Mouse (Mus musculus): ENCODE data around the gene Trip11. TPM values are rescaled to one million over a fixed set of nuclear protein-coding genes. Genes with fewer than 3 reads are reported as not detected.
"Not testable (repeated sequence)": the region's sequence is repeated elsewhere in the genome, so short reads cannot be mapped to it uniquely, and the experiment has no call there.

Gene Trip11
- 20.5 and 20.8 TPM in 2 replicates for polyA plus RNA-seq (2016; fragmentation: Nextera tagmentation; extraction: Ambion mirVana)

- Histone ChIP-seq H3K4me3 (peak within 1 kb of the TSS; percentile 78), H3K9me3 (no peaks in the 10 kb centered on the region), H3K27ac (peak within 1 kb of the TSS; percentile 94), H3K36me3 (peaks cover 13% of the 10 kb centered on the region), H3K4me1 (peaks cover 13% of the 10 kb centered on the region), H3K27me3 (ENCODE audit: insufficient read depth, poor library complexity, severe bottlenecking) (no peaks in the 10 kb centered on the region)
- WGBS = under 1% methylated on average over 69 of the region's 69 CpGs
- DNase-seq (ENCODE audit: low spot score) = peak; percentile 95
Measured at GRCm38 (mm10) chr12:101912626-101913490, at the start of gene Trip11. TSS of gene Trip11 (minus strand) at chr12:101913267.

- not testable (repeated sequence) for DNase-seq (ENCODE audit: low spot score); H3K27me3 ChIP-seq (ENCODE audit: insufficient read depth, poor library complexity, severe bottlenecking); H3K9me3 ChIP-seq; H3K4me1 ChIP-seq; H3K4me3 ChIP-seq; H3K36me3 ChIP-seq
- 87% methylated on average over 5 of the region's 5 CpGs for whole genome bisulfite sequencing
- H3K27ac ChIP-seq = peak overlapping the region; percentile 89; the same call in 1 of the 2 replicates
Measured at GRCm38 (mm10) chr12:101958960-101959780, 46.1 kb upstream of the Trip11 start.

GRCm38 (mm10) chr12:101958556-101958955 lies 45.5 kb upstream of the Trip11 start:
- Histone ChIP-seq H3K27ac (peak overlapping the region; percentile 89; the same call in 1 of the 2 replicates), H3K9me3 (no peaks in the 10 kb centered on the region), H3K4me1 (peaks cover 7% of the 10 kb centered on the region; the same call in 1 of the 2 replicates), H3K4me3 (peak overlapping the region; percentile 83; the same call in 1 of the 2 replicates), H3K36me3 (no peaks in the 10 kb centered on the region), H3K27me3 (ENCODE audit: insufficient read depth, poor library complexity, severe bottlenecking) (no peaks in the 10 kb centered on the region)
- DNase-seq (ENCODE audit: low spot score) = no peak
- 53% methylated on average over 9 of the region's 9 CpGs for WGBS

GRCm38 (mm10) chr12:101957942-101958544 lies 45.0 kb upstream of the Trip11 start, which contains the start of gene Atxn3:
TSS of gene Atxn3 (minus strand) at chr12:101958246.
- peak; percentile 98 for DNase-seq (ENCODE audit: low spot score)
- no peaks in the 10 kb centered on the region for H3K27me3 ChIP-seq (ENCODE audit: insufficient read depth, poor library complexity, severe bottlenecking)
- H3K36me3 ChIP-seq = no peaks in the 10 kb centered on the region
- no peaks in the 10 kb centered on the region for H3K9me3 ChIP-seq
- H3K4me3 ChIP-seq = peak within 1 kb of the TSS; percentile 83
- H3K27ac ChIP-seq = peak within 1 kb of the TSS; percentile 89
- WGBS = under 1% methylated on average over 54 of the region's 54 CpGs
- peaks cover 7% of the 10 kb centered on the region; the same call in 1 of the 2 replicates for H3K4me1 ChIP-seq

- no peaks in the 10 kb centered on the region for H3K36me3 ChIP-seq
- 12% methylated on average over 26 of the region's 26 CpGs for WGBS
- H3K4me1 ChIP-seq = peaks cover 7% of the 10 kb centered on the region; the same call in 1 of the 2 replicates
- no peak for DNase-seq (ENCODE audit: low spot score)
- no peaks in the 10 kb centered on the region for H3K9me3 ChIP-seq
- peak overlapping the region; percentile 89 for H3K27ac ChIP-seq
- peak overlapping the region; percentile 83 for H3K4me3 ChIP-seq
- H3K27me3 ChIP-seq (ENCODE audit: insufficient read depth, poor library complexity, severe bottlenecking) = no peaks in the 10 kb centered on the region
Measured at GRCm38 (mm10) chr12:101957079-101957941, 44.2 kb upstream of the Trip11 start.

- WGBS = 95% methylated on average over 8 of the region's 8 CpGs
- H3K4me1 ChIP-seq; H3K27me3 ChIP-seq (ENCODE audit: insufficient read depth, poor library complexity, severe bottlenecking); H3K9me3 ChIP-seq; H3K36me3 ChIP-seq; H3K27ac ChIP-seq; H3K4me3 ChIP-seq; DNase-seq (ENCODE audit: low spot score): not testable (repeated sequence)
Measured at GRCm38 (mm10) chr12:101955821-101956220, 42.8 kb upstream of the Trip11 start.

- Histone ChIP-seq H3K9me3 (no peaks in the 10 kb centered on the region), H3K4me1 (no peaks in the 10 kb centered on the region), H3K4me3 (no peak overlapping the region), H3K36me3 (peaks cover 31% of the 10 kb centered on the region), H3K27me3 (ENCODE audit: insufficient read depth, poor library complexity, severe bottlenecking) (no peaks in the 10 kb centered on the region), H3K27ac (no peak overlapping the region)
- WGBS = 68% methylated on average over 4 of the region's 4 CpGs
- DNase-seq (ENCODE audit: low spot score) = no peak
Measured at GRCm38 (mm10) chr12:101948801-101949200, 35.7 kb upstream of the Trip11 start.

- H3K4me1 ChIP-seq = no peaks in the 10 kb centered on the region
- no peak for DNase-seq (ENCODE audit: low spot score)
- no peaks in the 10 kb centered on the region for H3K27me3 ChIP-seq (ENCODE audit: insufficient read depth, poor library complexity, severe bottlenecking)
- H3K36me3 ChIP-seq = peaks cover 31% of the 10 kb centered on the region
- WGBS = 89% methylated on average over 8 of the region's 8 CpGs
- no peak overlapping the region for H3K4me3 ChIP-seq
- no peaks in the 10 kb centered on the region for H3K9me3 ChIP-seq
- no peak overlapping the region for H3K27ac ChIP-seq
Measured at GRCm38 (mm10) chr12:101947986-101948385, 34.9 kb upstream of the Trip11 start.

- peaks cover 53% of the 10 kb centered on the region for H3K36me3 ChIP-seq
- DNase-seq (ENCODE audit: low spot score) = no peak
- H3K4me3 ChIP-seq = no peak overlapping the region
- no peaks in the 10 kb centered on the region for H3K9me3 ChIP-seq
- no peaks in the 10 kb centered on the region for H3K27me3 ChIP-seq (ENCODE audit: insufficient read depth, poor library complexity, severe bottlenecking)
- 89% methylated on average over 7 of the region's 7 CpGs for WGBS
- no peaks in the 10 kb centered on the region for H3K4me1 ChIP-seq
- H3K27ac ChIP-seq = no peak overlapping the region
Measured at GRCm38 (mm10) chr12:101937572-101937971, 24.5 kb upstream of the Trip11 start.

- peaks cover 58% of the 10 kb centered on the region for H3K36me3 ChIP-seq
- no peak for DNase-seq (ENCODE audit: low spot score)
- H3K9me3 ChIP-seq = no peaks in the 10 kb centered on the region
- H3K4me1 ChIP-seq = no peaks in the 10 kb centered on the region
- H3K27me3 ChIP-seq (ENCODE audit: insufficient read depth, poor library complexity, severe bottlenecking) = no peaks in the 10 kb centered on the region
- no peak overlapping the region for H3K4me3 ChIP-seq
- no peak overlapping the region for H3K27ac ChIP-seq
- WGBS = 89% methylated on average over 3 of the region's 3 CpGs
Measured at GRCm38 (mm10) chr12:101935223-101935622, 22.2 kb upstream of the Trip11 start.

GRCm38 (mm10) chr12:101928423-101928822 lies 15.4 kb upstream of the Trip11 start:
- Histone ChIP-seq H3K27me3 (ENCODE audit: insufficient read depth, poor library complexity, severe bottlenecking) (no peaks in the 10 kb centered on the region), H3K36me3 (peaks cover 75% of the 10 kb centered on the region), H3K9me3 (no peaks in the 10 kb centered on the region), H3K4me1 (no peaks in the 10 kb centered on the region), H3K4me3 (no peak overlapping the region), H3K27ac (no peak overlapping the region)
- DNase-seq (ENCODE audit: low spot score) = no peak
- 76% methylated on average over 1 of the region's 1 CpGs for WGBS

- no peak overlapping the region for H3K4me3 ChIP-seq
- H3K4me1 ChIP-seq = no peaks in the 10 kb centered on the region
- peaks cover 33% of the 10 kb centered on the region for H3K36me3 ChIP-seq
- no peak overlapping the region for H3K27ac ChIP-seq
- H3K27me3 ChIP-seq (ENCODE audit: insufficient read depth, poor library complexity, severe bottlenecking) = no peaks in the 10 kb centered on the region
- no peaks in the 10 kb centered on the region for H3K9me3 ChIP-seq
- DNase-seq (ENCODE audit: low spot score) = no peak
- 79% methylated on average over 6 of the region's 6 CpGs for WGBS
Measured at GRCm38 (mm10) chr12:101922313-101922712, 9.2 kb upstream of the Trip11 start.

Data from heart, embryonic 10.5 days (tissue).